Mouse (Mus musculus) gastrocnemius, postnatal 14 days (tissue): Measurements from ENCODE around the gene Emid1. TPM values are rescaled to one million over a fixed set of nuclear protein-coding genes. Genes with fewer than 3 reads are reported as not detected.

Source experiments
- DNase-seq: peaks from one replicate; pipeline ENCODE4 v3.0.0; 2021; ENCODE audit warnings: mixed read lengths
- intact Hi-C: fragments of 180-260 bp; cut with DNase I; formaldehyde crosslinking; loops from one replicate; pipeline ENCODE4 v1.15.1; 2025; ENCODE audit warnings: low total_unique reads
- long read RNA-seq, 2 experiments: library from polyadenylated mRNA; stranded (forward); transcript quantifications; one replicate each; pipeline ENCODE4 v2.0.0; 2021
- total RNA-seq, 2 experiments: library from RNA; stranded (reverse); gene quantifications; 2 replicates each; pipeline ENCODE4 v1.2.3; 2021

The Emid1 gene
- total RNA-seq = 10 to 100 TPM; 11.9 to 15.8 TPM
- long read RNA-seq, experiment 1, transcript Emid1-201 (15 exons, 1,947 nt) = major isoform, 7 of 20 reads
- long read RNA-seq, experiment 1, partial matches to known transcripts = 0 of 20 reads
- long read RNA-seq, experiment 1, other reads (novel, unspliced or antisense) = 13 of 20 reads
- long read RNA-seq, experiment 2, transcript Emid1-201 (15 exons, 1,947 nt) = major isoform, 11 of 22 reads
- long read RNA-seq, experiment 2, partial matches to known transcripts = 0 of 22 reads
- long read RNA-seq, experiment 2, other reads (novel, unspliced or antisense) = 11 of 22 reads

DNA sequence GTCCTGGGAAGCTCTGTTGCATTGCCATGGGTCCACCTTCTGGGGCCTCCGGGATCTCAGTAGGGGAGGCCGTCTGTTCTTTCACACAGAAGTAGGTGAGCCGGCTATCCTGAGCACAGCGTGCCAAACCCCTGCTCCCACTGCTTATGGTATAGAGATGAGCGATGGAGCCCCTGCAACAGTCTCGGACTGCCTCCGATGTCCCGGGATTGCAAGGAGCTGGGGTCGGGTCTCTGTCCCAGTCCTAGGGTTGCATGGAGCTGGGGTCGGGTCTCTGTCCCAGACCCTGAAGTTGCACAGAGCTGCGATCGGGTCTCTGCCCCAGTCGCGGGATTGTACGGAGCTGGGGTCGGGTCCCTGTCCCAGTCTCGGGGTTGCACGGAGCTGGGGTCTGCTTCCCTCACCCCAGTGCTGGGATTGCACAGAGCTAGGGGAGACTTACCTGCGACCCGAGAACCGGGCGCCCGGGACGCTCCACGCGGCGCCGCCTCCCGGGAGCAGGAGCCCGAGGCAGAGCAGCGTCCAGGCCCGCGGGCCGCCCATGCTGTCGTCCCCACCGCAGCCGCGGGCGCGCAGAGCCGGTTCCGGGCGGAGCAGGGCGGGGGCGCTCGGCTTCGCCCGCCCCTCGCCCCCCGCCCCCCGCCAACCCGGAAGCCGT, at the start of gene Emid1:
Gene Emid1, minus strand, starts transcription at position 578 of the 658 bp plus-strand sequence.
- intact Hi-C loops = no loop called here
- no peak for DNase-seq

DNA sequence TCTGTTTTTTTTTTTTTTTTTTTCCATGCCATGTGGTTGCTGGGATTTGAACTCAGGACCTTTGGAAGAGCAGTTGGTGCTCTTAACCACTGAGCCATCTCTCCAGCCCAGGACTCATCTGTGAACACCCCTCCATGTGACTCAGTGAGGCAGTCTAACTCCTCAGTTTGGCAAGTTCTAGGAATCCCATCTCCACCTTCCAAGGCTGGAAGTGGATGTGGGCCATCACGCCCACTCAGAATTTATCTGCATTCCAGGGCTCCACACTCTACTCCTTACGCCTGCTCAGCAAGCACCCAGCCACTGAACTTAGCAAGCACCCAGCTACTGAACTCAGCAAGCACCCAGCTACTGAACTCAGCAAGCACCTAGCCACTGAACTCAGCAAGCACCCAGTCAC, 47.8 kb upstream of the Emid1 start:
- DNase-seq = no peak
- intact Hi-C loops = no loop called here

DNA sequence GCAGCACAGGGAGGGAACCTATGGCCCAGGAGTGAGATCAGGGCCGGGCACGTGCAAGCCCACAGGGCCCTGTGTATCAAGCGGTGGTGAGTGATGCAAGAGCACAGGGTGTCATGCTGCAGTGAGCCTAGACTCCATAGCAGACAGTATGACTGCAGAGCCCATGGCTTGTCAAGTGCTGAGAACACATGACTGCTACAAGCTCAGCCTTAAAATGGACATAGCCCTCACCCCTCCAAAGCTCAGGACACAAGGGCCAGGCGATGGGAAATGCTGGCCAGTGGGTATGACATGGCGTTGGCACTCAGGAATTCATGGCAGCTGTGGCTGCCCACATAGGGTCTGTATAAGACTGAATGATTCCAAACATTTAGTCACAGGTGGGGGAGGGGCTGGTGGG, 45.0 kb upstream of the Emid1 start:
- intact Hi-C loops = no loop called here
- DNase-seq = no peak

DNA sequence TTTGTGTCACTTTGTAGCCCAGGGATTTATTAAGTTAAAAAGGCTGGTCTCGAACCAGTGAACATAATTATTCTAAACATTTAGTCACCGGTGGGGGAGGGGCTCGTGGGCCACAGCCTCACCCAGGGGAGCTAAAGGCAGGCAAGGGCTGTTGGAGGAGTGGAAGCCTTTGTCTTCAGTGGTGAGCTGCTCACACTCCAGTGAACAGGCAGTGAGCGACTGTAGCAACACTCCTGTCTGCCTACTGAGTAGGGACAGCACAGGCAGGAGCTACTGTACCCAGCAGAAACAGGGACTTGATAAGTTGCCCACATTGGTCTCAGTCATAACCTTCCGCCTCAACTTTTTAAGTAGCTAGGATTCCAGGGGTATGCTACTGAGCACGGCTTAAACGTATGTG, 44.5 kb upstream of the Emid1 start:
- no peak for DNase-seq
- intact Hi-C loops = no loop called here

DNA sequence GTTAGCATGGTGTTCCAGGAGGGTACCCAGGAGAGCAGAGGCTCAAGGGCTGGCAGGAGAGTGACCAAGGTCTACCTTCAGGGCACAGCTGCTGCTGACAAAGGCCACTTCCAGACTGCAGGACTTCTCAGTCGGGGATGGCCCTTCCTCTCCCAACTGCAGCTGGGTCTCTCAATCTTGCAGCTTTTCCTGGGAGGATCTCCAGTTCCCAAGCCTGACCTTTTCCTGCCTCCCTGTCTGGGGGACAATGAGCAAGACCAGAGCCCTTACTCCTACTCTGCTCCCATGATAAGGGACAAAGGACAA, 41.5 kb upstream of the Emid1 start:
- intact Hi-C loops = no loop called here
- DNase-seq = no peak

DNA sequence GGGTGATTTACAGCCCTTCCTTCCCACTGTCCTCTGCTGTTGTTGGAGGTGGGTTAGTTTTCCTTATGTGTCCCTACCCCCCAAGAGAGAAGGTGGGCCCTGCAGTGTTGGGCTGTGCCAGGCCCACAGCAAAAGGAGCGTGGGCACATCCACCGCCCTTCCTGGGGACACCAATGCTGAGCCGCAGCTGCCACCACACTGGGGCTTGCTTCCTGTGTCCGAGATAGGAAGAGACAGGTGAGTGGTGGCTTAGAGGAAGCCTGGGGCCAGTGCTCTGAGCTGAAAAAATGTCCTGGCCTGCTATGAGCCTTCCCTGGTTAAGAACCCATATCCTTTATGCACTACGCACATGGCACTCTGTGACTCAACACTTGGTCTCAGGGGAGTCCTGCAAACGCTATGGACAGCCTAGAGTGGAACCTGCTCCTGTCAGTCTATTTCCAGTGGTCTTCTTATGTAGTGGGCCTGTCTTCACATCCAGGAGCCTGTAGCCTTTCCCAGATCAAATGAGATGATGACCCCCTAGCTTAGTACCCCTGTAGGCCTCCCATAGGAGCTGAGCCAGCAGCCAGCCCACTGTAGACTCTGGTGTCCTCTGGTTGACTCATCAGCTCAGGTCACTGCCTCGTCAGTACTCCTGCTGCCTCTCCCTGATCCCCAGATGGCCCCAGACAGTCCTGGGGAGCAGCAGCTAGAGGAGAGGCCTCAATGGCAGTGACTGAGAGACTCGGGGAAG, 41.0 kb upstream of the Emid1 start:
- intact Hi-C loops = no loop called here

DNA sequence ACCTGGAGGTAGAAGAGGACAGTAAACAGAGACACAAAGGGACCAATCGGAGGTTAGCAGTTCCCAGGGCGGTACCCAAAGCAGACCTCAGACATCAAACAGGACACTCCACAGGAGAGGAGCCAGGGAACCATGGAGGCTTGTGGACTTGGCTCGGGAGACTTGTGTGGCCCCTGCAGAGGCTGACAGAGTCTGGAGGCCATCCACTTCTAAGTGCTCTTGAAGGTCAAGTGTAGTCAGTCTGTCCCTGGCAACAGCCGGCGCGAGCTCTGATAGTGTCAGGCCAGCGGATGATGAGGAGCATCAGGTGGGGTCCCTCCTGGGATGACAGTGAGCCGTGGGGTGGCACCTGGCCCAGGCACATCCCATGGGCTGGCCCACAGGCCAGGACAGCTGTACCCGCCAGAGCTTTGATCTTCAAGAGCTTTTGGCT, 40.0 kb upstream of the Emid1 start:
- intact Hi-C loops = no loop called here
- peak; percentile 87 for DNase-seq

More for the DNA sequence above, 41.0 kb upstream of the Emid1 start:
- no peak for DNase-seq

GRCm38 (mm10) chr11:5189239-5189933, 37.3 kb upstream of the Emid1 start:
- DNase-seq = no peak
- intact Hi-C loops = no loop called here

GRCm38 (mm10) chr11:5188170-5188569, 36.1 kb upstream of the Emid1 start:
- intact Hi-C loops = no loop called here
- DNase-seq = no peak

- DNase-seq = no peak
- intact Hi-C loops = no loop called here
These were observed 32.8 kb upstream of the Emid1 start for GRCm38 (mm10) chr11:5184832-5185231.

DNA sequence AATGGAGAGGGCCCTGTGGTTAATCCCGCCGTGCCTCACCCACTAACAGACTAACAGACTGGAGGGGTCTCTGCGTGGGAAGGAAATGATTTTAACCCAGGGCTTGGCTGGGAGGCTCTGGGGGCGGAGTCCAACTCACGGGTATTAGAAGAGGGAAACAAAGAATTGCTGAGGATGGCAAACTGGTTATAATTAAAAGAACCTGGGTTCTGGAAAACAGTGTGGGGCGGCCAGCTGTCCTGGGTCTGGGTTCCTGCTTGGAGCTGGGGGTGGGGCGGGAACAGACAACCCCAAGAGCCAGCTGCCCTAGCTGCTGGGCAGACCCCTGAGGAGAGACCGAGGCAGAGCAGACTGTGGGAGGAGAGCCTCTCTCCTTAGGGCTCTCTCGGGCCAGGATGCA, 32.2 kb upstream of the Emid1 start:
- intact Hi-C loops = no loop called here

DNA sequence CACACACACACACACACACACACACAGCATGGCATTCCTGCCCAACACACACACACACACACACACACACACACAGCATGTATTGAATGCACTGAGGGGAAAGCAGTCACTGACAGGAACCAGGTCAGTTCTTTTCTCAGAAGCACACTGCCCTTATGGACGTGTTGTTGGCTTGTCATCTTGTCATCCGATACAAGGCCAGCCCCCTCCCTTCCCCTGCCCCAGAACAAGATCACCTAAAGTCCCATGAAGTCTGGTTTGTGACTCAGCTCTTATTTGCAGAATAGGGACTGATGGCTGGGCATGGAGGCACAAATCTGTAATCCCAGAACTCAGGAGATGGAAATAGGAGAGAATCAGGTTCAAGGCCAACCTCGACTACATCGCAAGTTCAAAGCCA, 30.8 kb upstream of the Emid1 start:
- intact Hi-C loops = no loop called here
- DNase-seq = no peak

More for the DNA sequence above, 32.2 kb upstream of the Emid1 start:
- DNase-seq = no peak

- peak; percentile 82 for DNase-seq
- intact Hi-C loops = no loop called here
These were observed 29.9 kb upstream of the Emid1 start for GRCm38 (mm10) chr11:5181850-5182404.

DNA sequence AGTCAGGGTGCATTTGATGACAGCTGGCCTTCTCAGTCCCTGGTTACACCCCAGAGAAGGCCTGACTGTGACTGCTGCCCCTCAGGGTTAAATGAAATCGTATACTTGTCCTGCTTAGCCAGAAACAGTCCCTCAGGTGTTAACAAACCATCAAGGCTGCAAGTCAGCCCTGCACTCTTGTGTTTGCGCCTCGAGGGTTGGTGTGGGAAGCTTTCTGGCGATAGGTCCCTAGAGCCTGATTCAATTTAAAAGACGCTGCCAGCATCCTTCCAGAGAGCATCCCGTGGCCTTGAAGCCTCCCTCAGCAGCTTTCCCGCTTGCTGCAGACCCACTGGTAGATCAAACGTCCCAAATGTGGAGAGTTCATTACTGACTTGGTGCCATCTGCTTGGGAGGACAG, 27.3 kb upstream of the Emid1 start:
- DNase-seq = no peak
- intact Hi-C loops = loop anchor here (10.0 kb wide), 2 partner anchors 105 to 275 kb away; no protein-coding TSS in a partner anchor

- intact Hi-C loops = loop anchor here (10.0 kb wide), 2 partner anchors 108 to 278 kb away; no protein-coding TSS in a partner anchor
- DNase-seq = no peak
These were observed 25.1 kb upstream of the Emid1 start for GRCm38 (mm10) chr11:5177171-5177570.

- intact Hi-C loops = loop anchor here (10.0 kb wide), 2 partner anchors 108 to 278 kb away; no protein-coding TSS in a partner anchor
- no peak for DNase-seq
These were observed 24.6 kb upstream of the Emid1 start for GRCm38 (mm10) chr11:5176685-5177084.

- intact Hi-C loops = loop anchor here (10.0 kb wide), 2 partner anchors 109 to 279 kb away; no protein-coding TSS in a partner anchor
- no peak for DNase-seq
These were observed 23.8 kb upstream of the Emid1 start for GRCm38 (mm10) chr11:5175866-5176265.

DNA sequence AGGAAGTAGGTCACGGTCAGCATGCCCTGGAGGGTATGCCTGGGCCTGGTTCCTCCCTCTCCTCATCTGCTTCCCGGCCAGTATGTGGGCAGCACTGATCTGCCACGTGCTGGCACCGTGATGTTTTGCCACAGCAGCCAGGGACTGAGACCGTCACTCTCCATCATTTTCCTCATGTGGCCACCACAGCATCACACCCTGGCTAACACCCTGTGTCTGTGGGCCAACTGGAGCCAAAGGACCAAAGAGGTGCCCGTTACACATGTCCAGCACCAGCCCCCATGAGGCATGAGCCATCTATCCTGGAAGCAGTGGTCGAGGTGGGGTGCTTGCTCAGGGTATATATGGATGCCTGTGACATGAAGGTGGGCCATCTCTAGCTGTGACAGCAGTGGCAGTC, 23.1 kb upstream of the Emid1 start:
- intact Hi-C loops = loop anchor here (10.0 kb wide), 2 partner anchors 110 to 280 kb away; no protein-coding TSS in a partner anchor

GRCm38 (mm10) chr11:5172861-5173260, 20.8 kb upstream of the Emid1 start:
- no peak for DNase-seq
- intact Hi-C loops = loop anchor here (10.0 kb wide), 2 partner anchors 112 to 282 kb away; no protein-coding TSS in a partner anchor

More for the DNA sequence above, 23.1 kb upstream of the Emid1 start:
- no peak for DNase-seq
